Mouse (Mus musculus) kidney, postnatal 0 days (tissue): Measurements from ENCODE around the gene Xpo5. TPM values are rescaled to one million over a fixed set of nuclear protein-coding genes. Genes with fewer than 3 reads are reported as not detected.
A peak's percentile ranks its signal among the peaks of the same experiment; 100 is the strongest.

ENCODE experiments used
- ATAC-seq: fragments of 200-750 bp; cut with Nextera tagmentation; replicated peaks from 2 replicates; pipeline ENCODE4 v1.8.0; 2017; ENCODE audit warnings: low read depth, moderate number of reproducible peaks, moderate TSS enrichment, moderate library complexity; ENCODE audit not compliant: low FRiP score
- DNase-seq: peaks from one replicate; pipeline ENCODE4 v3.0.0-alpha.2; 2016; ENCODE audit warnings: low spot score
- H3K27ac ChIP-seq: fragments of 300-500 bp; sonication (generic); 2 replicates; pipeline ENCODE4 v1.5.1; 2014; ENCODE audit warnings: mild to moderate bottlenecking
- H3K27me3 ChIP-seq: fragments of 300-500 bp; sonication (generic); 2 replicates; pipeline ENCODE4 v1.6.1; 2014; ENCODE audit warnings: low read length, mixed read lengths; ENCODE audit not compliant: insufficient read depth
- H3K36me3 ChIP-seq: fragments of 300-500 bp; sonication (generic); 2 replicates; pipeline ENCODE4 v1.6.1; 2014; ENCODE audit warnings: low read length, mixed read lengths; ENCODE audit not compliant: insufficient read depth
- H3K4me1 ChIP-seq: fragments of 300-500 bp; sonication (generic); replicated peaks from 2 replicates; pipeline ENCODE4 v1.6.1; 2014; ENCODE audit warnings: antibody characterized with exemption, low read length, mixed read lengths; ENCODE audit not compliant: insufficient read depth
- H3K4me2 ChIP-seq: fragments of 300-500 bp; sonication (generic); 2 replicates; pipeline ENCODE4 v1.6.1; 2014; ENCODE audit warnings: mild to moderate bottlenecking, low read length, moderate library complexity, mixed read lengths
- H3K4me3 ChIP-seq: fragments of 300-500 bp; sonication (generic); replicated peaks from 2 replicates; pipeline ENCODE4 v1.5.1; 2014; ENCODE audit warnings: low read depth, low read length
- H3K9ac ChIP-seq: fragments of 300-500 bp; sonication (generic); 2 replicates; pipeline ENCODE4 v1.6.1; 2014; ENCODE audit warnings: low read depth, low read length
- H3K9me3 ChIP-seq: fragments of 300-500 bp; sonication (generic); replicated peaks from 2 replicates; pipeline ENCODE4 v1.6.1; 2016; ENCODE audit warnings: low read length, inconsistent platforms, mixed read lengths
- CTCF ChIP-seq: IDR thresholded peaks from 2 replicates; pipeline ENCODE4 v1.5.1; 2016; ENCODE audit warnings: antibody characterized with exemption, low read depth, mild to moderate bottlenecking, moderate library complexity
- WGBS: fragments of 180-500 bp; shearing (Covaris S2); extraction: QIAGEN DNeasy Blood & Tissue Kit; methylation state at CpG from one replicate; pipeline ENCODE4 v1.1.7; 2014; 5-methylcytosine and 5-hydroxymethylcytosine counted together
- polyA plus RNA-seq: library from polyadenylated mRNA; unstranded; fragments of >200 nt; fragmentation: Nextera tagmentation; extraction: Ambion mirVana; gene quantifications from 2 replicates; pipeline ENCODE4 v1.2.1, GENCODE M21; 2015

Gene Xpo5
- polyA plus RNA-seq, 1 experiment from 2014 or later, result 23.3 TPM

DNA sequence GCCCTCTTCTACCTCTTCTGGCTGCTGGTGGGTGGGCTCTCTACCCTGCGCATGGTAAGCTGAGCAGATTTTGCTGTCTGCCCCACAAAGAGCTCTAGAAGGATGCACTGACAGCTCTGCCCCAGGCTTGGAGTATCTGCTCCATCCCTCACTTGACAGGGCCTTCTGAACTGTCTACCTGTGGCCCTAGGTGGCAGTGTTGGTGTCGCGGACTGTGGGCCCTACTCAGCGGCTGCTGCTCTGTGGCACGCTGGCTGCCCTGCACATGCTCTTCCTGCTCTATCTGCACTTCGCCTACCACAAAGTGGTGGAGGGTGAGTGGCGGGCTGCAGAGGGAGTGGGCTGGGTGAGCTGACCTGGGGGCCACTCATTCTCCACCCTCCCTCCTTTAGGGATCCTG, 48.6 kb downstream of the Xpo5 start:
- Histone ChIP-seq H3K27me3 (0 out of 2 replicates have a peak, but pooled peaks cover 5% of the 10 kb centered on the region), H3K4me2 (no peak overlapping the region), H3K9me3 (no peaks in the 10 kb centered on the region), H3K36me3 (peaks cover 20% of the 10 kb centered on the region), H3K27ac (no peak overlapping the region), H3K9ac (no peak overlapping the region), H3K4me1 (peaks cover 26% of the 10 kb centered on the region; the same call in 1 of the 2 replicates), H3K4me3 (no peak overlapping the region)
- no peak for ATAC-seq
- WGBS, result 79% methylated on average over 7 of the region's 7 CpGs
- TF ChIP-seq CTCF, result peak; percentile 15; the same call in 1 of the 2 replicates
- DNase-seq, result no peak

- peak overlapping the region; percentile 68 for H3K4me3 ChIP-seq
- H3K9ac ChIP-seq, result 0 out of 2 replicates have a peak overlapping the region, but pooled peaks have one; percentile 62
- TF ChIP-seq CTCF, result peak; percentile 66
- H3K27ac ChIP-seq, result no peak overlapping the region
- H3K4me1 ChIP-seq, result peaks cover 18% of the 10 kb centered on the region; the same call in 1 of the 2 replicates
- peak overlapping the region; percentile 100 for H3K4me2 ChIP-seq
- 61% methylated on average over 14 of the region's 14 CpGs for WGBS
- ATAC-seq (no peak), DNase-seq (peak; percentile 70)
- peaks cover 22% of the 10 kb centered on the region for H3K36me3 ChIP-seq
- 0 out of 2 replicates have a peak, but pooled peaks cover 5% of the 10 kb centered on the region for H3K27me3 ChIP-seq
- H3K9me3 ChIP-seq, result no peaks in the 10 kb centered on the region
These were observed 50.2 kb downstream of the Xpo5 start for GRCm38 (mm10) chr17:46252571-46253451.

DNA sequence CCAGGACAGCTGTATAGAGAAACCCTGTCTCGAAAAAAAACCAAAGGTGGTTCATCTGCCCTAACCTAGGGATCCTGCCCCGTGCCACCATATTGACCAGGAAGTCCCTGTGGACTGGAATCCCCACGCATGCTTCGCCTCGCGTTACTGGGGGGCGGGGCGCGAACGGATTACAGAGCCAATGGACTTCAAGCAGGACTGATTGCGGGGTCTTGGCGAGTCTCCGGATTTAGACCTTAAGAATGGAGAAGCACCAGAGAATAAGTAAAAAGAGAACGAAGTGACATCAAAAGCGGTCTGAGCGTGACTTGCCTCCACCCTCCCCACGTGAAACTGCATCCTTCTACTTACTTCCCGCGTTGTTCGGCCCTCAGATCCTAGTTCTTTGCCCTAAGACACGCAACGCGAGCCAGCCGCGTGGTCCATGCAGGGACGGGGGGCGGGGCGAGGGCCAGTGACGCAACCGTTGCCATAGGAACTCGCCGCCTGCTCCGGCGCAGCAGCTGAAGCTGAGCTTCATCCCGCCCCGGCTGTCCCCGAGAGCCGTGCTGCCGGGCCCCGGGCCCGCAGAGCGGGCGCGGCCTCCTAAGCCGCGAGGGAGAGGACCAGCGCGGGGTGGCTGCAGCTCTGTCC, 51.0 kb downstream of the Xpo5 start, which contains the start of gene Lrrc73:
TSS of gene Lrrc73 (plus strand) at position 80 of the 633 bp plus-strand sequence.
- peaks cover 29% of the 10 kb centered on the region for H3K36me3 ChIP-seq
- peak within 1 kb of the TSS; percentile 100 for H3K4me2 ChIP-seq
- H3K4me1 ChIP-seq, result peaks cover 18% of the 10 kb centered on the region; the same call in 1 of the 2 replicates

GRCm38 (mm10) chr17:46254106-46254505, 51.5 kb downstream of the Xpo5 start:
- H3K4me3 ChIP-seq, result peak overlapping the region; percentile 68
- H3K36me3 ChIP-seq, result peaks cover 29% of the 10 kb centered on the region
- under 1% methylated on average over 48 of the region's 54 CpGs for WGBS
- no peak for DNase-seq
- no peaks in the 10 kb centered on the region for H3K9me3 ChIP-seq
- 0 out of 2 replicates have a peak, but pooled peaks cover 5% of the 10 kb centered on the region for H3K27me3 ChIP-seq
- H3K4me1 ChIP-seq, result 0 out of 2 replicates have a peak, but pooled peaks cover 13% of the 10 kb centered on the region
- no peak overlapping the region for H3K27ac ChIP-seq
- peak overlapping the region; percentile 100 for H3K4me2 ChIP-seq
- ATAC-seq, result peak; percentile 8; the same call in 1 of the 2 replicates
- peak overlapping the region; percentile 62 for H3K9ac ChIP-seq
- TF ChIP-seq CTCF, result no peak

More for the DNA sequence above, 51.0 kb downstream of the Xpo5 start, which contains the start of gene Lrrc73:
- TF ChIP-seq CTCF, result no peak
- WGBS, result 2% methylated on average over 46 of the region's 48 CpGs
- Histone ChIP-seq H3K9me3 (no peaks in the 10 kb centered on the region), H3K27me3 (0 out of 2 replicates have a peak, but pooled peaks cover 5% of the 10 kb centered on the region), H3K4me3 (peak within 1 kb of the TSS; percentile 68), H3K9ac (peak within 1 kb of the TSS; percentile 62), H3K27ac (no peak within 1 kb of the TSS)
- DNase-seq, result peak; percentile 87
- ATAC-seq, result peak; percentile 67

DNA sequence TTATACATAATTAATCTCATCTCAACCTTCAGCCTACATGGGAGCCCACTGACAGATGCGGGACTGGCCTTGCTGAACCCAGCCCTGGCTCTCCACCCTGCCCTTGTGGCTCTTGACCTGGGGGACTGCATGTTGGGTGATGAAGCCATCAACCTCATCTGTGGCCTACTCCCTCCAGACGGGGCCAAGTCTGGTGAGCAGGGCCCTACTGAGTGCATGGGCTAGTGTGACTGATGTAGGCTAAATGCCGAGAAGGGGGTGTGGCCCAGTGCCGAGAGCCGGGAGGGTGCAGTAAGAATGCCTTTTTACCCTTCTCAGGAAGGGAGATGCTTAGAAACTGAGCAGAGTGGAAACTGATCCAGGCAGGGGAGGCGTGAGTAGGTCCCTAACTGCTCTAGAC, 52.6 kb downstream of the Xpo5 start:
- DNase-seq (no peak), ATAC-seq (no peak)
- Histone ChIP-seq H3K9ac (no peak overlapping the region), H3K27ac (no peak overlapping the region), H3K4me1 (0 out of 2 replicates have a peak, but pooled peaks cover 9% of the 10 kb centered on the region), H3K4me3 (no peak overlapping the region), H3K27me3 (0 out of 2 replicates have a peak, but pooled peaks cover 5% of the 10 kb centered on the region), H3K4me2 (no peak overlapping the region), H3K36me3 (peaks cover 35% of the 10 kb centered on the region), H3K9me3 (no peaks in the 10 kb centered on the region)
- TF ChIP-seq CTCF, result no peak
- 23% methylated on average over 6 of the region's 6 CpGs for WGBS
